Mouse (Mus musculus) gastrocnemius, adult 2 months (tissue): Measurements from ENCODE around the gene Slit3. TPM values are rescaled to one million over a fixed set of nuclear protein-coding genes. Genes with fewer than 3 reads are reported as not detected.

ENCODE experiments used
- DNase-seq: peaks from one replicate; pipeline ENCODE4 v3.0.0; 2022
- H3K27ac ChIP-seq: fragments of 200-600 bp; 2 replicates; pipeline ENCODE4 v1.8.1; 2022; ENCODE audit warnings: mild to moderate bottlenecking
- H3K4me3 ChIP-seq: fragments of 200-600 bp; 2 replicates; pipeline ENCODE4 v1.8.1; 2022; ENCODE audit warnings: mild to moderate bottlenecking, moderate library complexity
- CTCF ChIP-seq: fragments of 200-600 bp; IDR thresholded peaks from 2 replicates; pipeline ENCODE4 v1.8.1; 2022; ENCODE audit warnings: antibody characterized with exemption, mild to moderate bottlenecking, moderate library complexity
- intact Hi-C: fragments of 180-260 bp; cut with DNase I; formaldehyde crosslinking; loops from one replicate; pipeline ENCODE4 v1.15.1; 2025
- total RNA-seq, 2 experiments: library from RNA; stranded (reverse); gene quantifications; 2 replicates each; pipeline ENCODE4 v1.2.3; 2021

Gene Slit3
- total RNA-seq, 2 experiments from 2014 or later = 9.2 to 10.9 TPM

GRCm38 (mm10) chr11:35232321-35232720 is 111.3 kb downstream of the Slit3 start:
- H3K27ac ChIP-seq = peak overlapping the region; percentile 81
- H3K4me3 ChIP-seq = peak overlapping the region; percentile 19; the same call in 1 of the 2 replicates
- intact Hi-C loops = loop anchor here (5.0 kb wide), 1 partner anchor 110 kb away; the partner anchor contains the start of gene Slit3
- DNase-seq = peak; percentile 60
- no peak for TF ChIP-seq CTCF

GRCm38 (mm10) chr11:35241379-35241778 is 120.4 kb downstream of the Slit3 start:
- no peak overlapping the region for H3K27ac ChIP-seq
- intact Hi-C loops = no loop called here
- no peak for DNase-seq
- H3K4me3 ChIP-seq = no peak overlapping the region
- no peak for TF ChIP-seq CTCF

GRCm38 (mm10) chr11:35243597-35243996 is 122.6 kb downstream of the Slit3 start:
- H3K4me3 ChIP-seq = no peak overlapping the region
- intact Hi-C loops = no loop called here
- H3K27ac ChIP-seq = no peak overlapping the region
- no peak for DNase-seq
- TF ChIP-seq CTCF = no peak

GRCm38 (mm10) chr11:35244526-35244925 is 123.5 kb downstream of the Slit3 start:
- no peak overlapping the region for H3K4me3 ChIP-seq
- no peak overlapping the region for H3K27ac ChIP-seq
- intact Hi-C loops = no loop called here
- DNase-seq = peak; percentile 25
- no peak for TF ChIP-seq CTCF

GRCm38 (mm10) chr11:35246623-35247022 is 125.6 kb downstream of the Slit3 start:
- intact Hi-C loops = no loop called here
- H3K27ac ChIP-seq = no peak overlapping the region
- TF ChIP-seq CTCF = no peak
- no peak for DNase-seq
- H3K4me3 ChIP-seq = no peak overlapping the region

- peak; percentile 31 for DNase-seq
- no peak for TF ChIP-seq CTCF
- Histone ChIP-seq H3K4me3 (no peak overlapping the region), H3K27ac (no peak overlapping the region)
- intact Hi-C loops = no loop called here
These were observed 127.1 kb downstream of the Slit3 start for GRCm38 (mm10) chr11:35248088-35248487.

- TF ChIP-seq CTCF = no peak
- DNase-seq = no peak
These were observed 129.9 kb downstream of the Slit3 start for GRCm38 (mm10) chr11:35250871-35251418.

GRCm38 (mm10) chr11:35251910-35252309 is 130.9 kb downstream of the Slit3 start:
- intact Hi-C loops = no loop called here
- H3K27ac ChIP-seq = no peak overlapping the region; the same call in 1 of the 2 replicates
- TF ChIP-seq CTCF = no peak

More at GRCm38 (mm10) chr11:35250871-35251418, 129.9 kb downstream of the Slit3 start:
- intact Hi-C loops = no loop called here
- no peak overlapping the region; the same call in 1 of the 2 replicates for H3K27ac ChIP-seq
- no peak overlapping the region for H3K4me3 ChIP-seq

GRCm38 (mm10) chr11:35257351-35257750 is 136.3 kb downstream of the Slit3 start:
- no peak overlapping the region for H3K4me3 ChIP-seq
- no peak overlapping the region for H3K27ac ChIP-seq
- no peak for DNase-seq
- TF ChIP-seq CTCF = no peak
- intact Hi-C loops = no loop called here

More at GRCm38 (mm10) chr11:35251910-35252309, 130.9 kb downstream of the Slit3 start:
- peak; percentile 74 for DNase-seq
- no peak overlapping the region for H3K4me3 ChIP-seq

GRCm38 (mm10) chr11:35261562-35262087 is 140.6 kb downstream of the Slit3 start:
- TF ChIP-seq CTCF = no peak
- Histone ChIP-seq H3K4me3 (no peak overlapping the region), H3K27ac (no peak overlapping the region)
- intact Hi-C loops = no loop called here
- DNase-seq = no peak

GRCm38 (mm10) chr11:35262289-35262941 is 141.4 kb downstream of the Slit3 start:
- no peak for DNase-seq
- intact Hi-C loops = no loop called here
- Histone ChIP-seq H3K27ac (no peak overlapping the region), H3K4me3 (no peak overlapping the region)
- no peak for TF ChIP-seq CTCF

- intact Hi-C loops = no loop called here
- H3K4me3 ChIP-seq = no peak overlapping the region
- DNase-seq = no peak
- TF ChIP-seq CTCF = no peak
- H3K27ac ChIP-seq = no peak overlapping the region
These were observed 143.7 kb downstream of the Slit3 start for GRCm38 (mm10) chr11:35264749-35265148.

- no peak for DNase-seq
- no peak for TF ChIP-seq CTCF
- no peak overlapping the region for H3K27ac ChIP-seq
- no peak overlapping the region for H3K4me3 ChIP-seq
- intact Hi-C loops = no loop called here
These were observed 149.4 kb downstream of the Slit3 start for GRCm38 (mm10) chr11:35270396-35270795.
